Mouse (Mus musculus) midbrain, postnatal 0 days (tissue): Measurements from ENCODE around the gene Wbp1. TPM values are rescaled to one million over a fixed set of nuclear protein-coding genes. Genes with fewer than 3 reads are reported as not detected.
A peak's percentile ranks its signal among the peaks of the same experiment; 100 is the strongest.

ENCODE experiments used
- ATAC-seq: fragments of 200-750 bp; cut with Nextera tagmentation; 2 replicates; pipeline ENCODE4 v1.8.0; 2017; ENCODE audit warnings: moderate number of reproducible peaks, mild to moderate bottlenecking, moderate TSS enrichment, moderate library complexity; ENCODE audit not compliant: low FRiP score
- DNase-seq: peaks from one replicate; pipeline ENCODE4 v3.0.0-alpha.2; 2015; ENCODE audit warnings: low spot score
- H3K27ac ChIP-seq: fragments of 300-500 bp; sonication (generic); 2 replicates; pipeline ENCODE4 v1.5.1; 2014; ENCODE audit warnings: low read depth, mild to moderate bottlenecking, low read length, mixed read lengths
- H3K27me3 ChIP-seq: fragments of 300-500 bp; sonication (generic); 2 replicates; pipeline ENCODE4 v1.6.1; 2014; ENCODE audit warnings: low read length, control low read depth, mixed read lengths; ENCODE audit not compliant: insufficient read depth
- H3K36me3 ChIP-seq: fragments of 300-500 bp; sonication (generic); 2 replicates; pipeline ENCODE4 v1.6.1; 2014; ENCODE audit warnings: low read length, control low read depth, mixed read lengths; ENCODE audit not compliant: insufficient read depth
- H3K4me1 ChIP-seq: fragments of 300-500 bp; sonication (generic); 2 replicates; pipeline ENCODE4 v1.6.1; 2014; ENCODE audit warnings: mild to moderate bottlenecking, control low read depth, antibody characterized with exemption, low read length, mixed read lengths; ENCODE audit not compliant: insufficient read depth
- H3K4me2 ChIP-seq: fragments of 300-500 bp; sonication (generic); 2 replicates; pipeline ENCODE4 v1.6.1; 2014; ENCODE audit warnings: low read depth, mild to moderate bottlenecking, low read length, mixed read lengths; ENCODE audit not compliant: poor library complexity, severe bottlenecking
- H3K4me3 ChIP-seq: fragments of 300-500 bp; sonication (generic); 2 replicates; pipeline ENCODE4 v1.5.1; 2014; ENCODE audit warnings: low read depth, mild to moderate bottlenecking, low read length, moderate library complexity
- H3K9ac ChIP-seq: fragments of 300-500 bp; sonication (generic); replicated peaks from 2 replicates; pipeline ENCODE4 v1.6.1; 2014; ENCODE audit warnings: mild to moderate bottlenecking, low read length, moderate library complexity, mixed read lengths; ENCODE audit not compliant: poor library complexity, severe bottlenecking
- H3K9me3 ChIP-seq: fragments of 300-500 bp; sonication (generic); 2 replicates; pipeline ENCODE4 v1.6.1; 2016; ENCODE audit warnings: low read length, control low read depth
- CTCF ChIP-seq: IDR thresholded peaks from 2 replicates; pipeline ENCODE4 v1.5.1; 2016; ENCODE audit warnings: antibody characterized with exemption, mild to moderate bottlenecking
- WGBS: fragments of 180-500 bp; shearing (Covaris S2); extraction: QIAGEN DNeasy Blood & Tissue Kit; methylation state at CpG from one replicate; pipeline ENCODE4 v1.1.7; 2014; 5-methylcytosine and 5-hydroxymethylcytosine counted together
- polyA plus RNA-seq: library from polyadenylated mRNA; unstranded; fragments of >200 nt; fragmentation: Nextera tagmentation; extraction: Ambion mirVana; gene quantifications from 2 replicates; pipeline ENCODE4 v1.2.1, GENCODE M21; 2015
- total RNA-seq: library from RNA; depleted of rRNA; stranded (reverse); fragments of >200 nt; gene quantifications from 2 replicates; pipeline ENCODE4 v1.2.3, GENCODE M21; 2014

Gene Wbp1
- total and polyA plus RNA-seq, 2 experiments from 2014 or later: 85.3 to 199 TPM

- Histone ChIP-seq H3K9ac (no peak overlapping the region), H3K4me1 (peaks cover 9% of the 10 kb centered on the region; the same call in 1 of the 2 replicates), H3K4me3 (no peak overlapping the region), H3K36me3 (peaks cover 8% of the 10 kb centered on the region), H3K4me2 (no peak overlapping the region), H3K9me3 (no peaks in the 10 kb centered on the region), H3K27me3 (no peaks in the 10 kb centered on the region), H3K27ac (no peak overlapping the region)
- TF ChIP-seq CTCF: no peak
- DNase-seq (no peak), ATAC-seq (no peak)
- 75% methylated on average over 5 of the region's 5 CpGs for WGBS
These were observed 1.6 kb upstream of the Wbp1 start for GRCm38 (mm10) chr6:83122961-83123360.

- H3K4me1 ChIP-seq: peaks cover 9% of the 10 kb centered on the region; the same call in 1 of the 2 replicates
- DNase-seq (no peak), ATAC-seq (peak; percentile 4; the same call in 1 of the 2 replicates)
- H3K27ac ChIP-seq: peak overlapping the region; percentile 94
- H3K9ac ChIP-seq: peak overlapping the region; percentile 80
- TF ChIP-seq CTCF: no peak
- H3K4me2 ChIP-seq: peak overlapping the region; percentile 95
- no peaks in the 10 kb centered on the region for H3K27me3 ChIP-seq
- peaks cover 17% of the 10 kb centered on the region for H3K36me3 ChIP-seq
- 2% methylated on average over 45 of the region's 52 CpGs for WGBS
- H3K9me3 ChIP-seq: no peaks in the 10 kb centered on the region
- H3K4me3 ChIP-seq: peak overlapping the region; percentile 68
These were observed 728 bp upstream of the Wbp1 start for GRCm38 (mm10) chr6:83121863-83122710.

- ATAC-seq (no peak), DNase-seq (no peak)
- Histone ChIP-seq H3K9me3 (no peaks in the 10 kb centered on the region), H3K36me3 (peaks cover 19% of the 10 kb centered on the region), H3K27me3 (no peaks in the 10 kb centered on the region), H3K4me1 (peaks cover 9% of the 10 kb centered on the region; the same call in 1 of the 2 replicates), H3K4me3 (no peak overlapping the region), H3K4me2 (peak overlapping the region; percentile 95), H3K27ac (no peak overlapping the region), H3K9ac (no peak overlapping the region)
- TF ChIP-seq CTCF: no peak
- 48% methylated on average over 7 of the region's 7 CpGs for WGBS
These were observed 1.7 kb downstream of the Wbp1 start for GRCm38 (mm10) chr6:83119734-83120051.

DNA sequence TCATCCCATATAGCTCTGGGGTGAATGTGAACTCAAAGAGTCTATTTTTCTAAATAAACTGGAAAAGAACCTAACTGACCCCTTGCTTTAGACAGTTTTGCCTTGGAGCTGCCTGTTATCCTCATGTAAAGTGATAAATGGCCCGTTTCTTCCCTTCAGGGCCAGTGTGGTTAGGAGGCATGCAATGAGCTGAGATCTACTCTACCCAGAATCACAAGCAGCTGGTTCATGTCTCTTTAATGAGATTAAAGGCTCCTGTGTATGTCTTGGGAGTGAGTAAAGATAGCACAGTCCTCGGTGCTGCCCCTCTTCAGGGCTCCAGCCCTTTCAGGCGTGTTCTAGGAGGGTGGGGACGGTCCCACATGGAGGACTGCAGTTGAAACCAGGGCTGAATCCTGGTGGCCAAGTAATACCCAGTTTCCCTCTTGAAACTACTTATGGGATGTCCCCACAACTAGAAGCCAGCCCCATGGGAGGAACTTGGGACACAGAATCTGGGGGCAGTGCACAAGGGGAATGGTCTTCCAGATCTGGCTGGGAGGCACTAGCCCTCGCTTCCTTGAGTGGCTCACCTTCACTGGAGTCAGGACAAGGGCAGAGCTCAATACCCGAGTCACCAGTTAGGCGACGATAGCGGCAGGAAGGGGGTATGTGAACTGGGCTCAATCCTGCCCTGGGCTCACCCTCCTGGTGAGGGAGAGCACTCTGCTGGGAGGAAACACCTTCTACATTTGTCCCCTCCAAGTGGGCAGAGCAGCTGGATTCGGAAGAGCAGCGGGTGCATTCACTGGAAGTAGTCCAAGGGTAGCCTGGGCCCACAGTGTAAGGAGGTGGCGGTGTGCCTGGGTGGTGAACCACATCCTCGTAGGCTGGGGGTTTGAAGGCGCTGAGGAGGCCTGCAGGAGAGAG is 2.3 kb downstream of the Wbp1 start:
- Histone ChIP-seq H3K36me3 (peaks cover 19% of the 10 kb centered on the region), H3K9me3 (no peaks in the 10 kb centered on the region), H3K4me3 (no peak overlapping the region), H3K27ac (no peak overlapping the region), H3K9ac (no peak overlapping the region), H3K27me3 (no peaks in the 10 kb centered on the region), H3K4me1 (peaks cover 9% of the 10 kb centered on the region; the same call in 1 of the 2 replicates), H3K4me2 (peak overlapping the region; percentile 95; the same call in 1 of the 2 replicates)
- WGBS: 83% methylated on average over 14 of the region's 14 CpGs
- no peak for ATAC-seq
- no peak for DNase-seq
- no peak for TF ChIP-seq CTCF

DNA sequence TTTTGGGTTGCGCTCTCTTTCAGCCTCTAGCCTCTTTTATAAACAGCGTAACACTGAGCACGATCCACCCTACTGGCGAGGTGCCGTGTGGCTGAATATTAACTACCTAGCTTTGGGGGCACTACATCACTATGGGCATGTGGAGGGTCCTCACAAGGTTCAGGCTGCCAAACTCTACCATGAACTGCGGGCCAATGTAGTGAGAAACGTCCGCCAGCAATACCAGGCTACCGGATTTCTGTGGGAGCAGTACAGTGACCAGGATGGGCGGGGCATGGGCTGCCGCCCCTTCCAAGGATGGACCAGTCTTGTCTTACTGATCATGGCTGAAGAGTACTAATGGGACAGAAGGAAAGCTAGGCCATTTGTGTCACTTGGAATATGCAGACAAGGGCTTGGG is 3.0 kb downstream of the Wbp1 start:
- no peak; the same call in 1 of the 2 replicates for TF ChIP-seq CTCF
- no peak for ATAC-seq
- no peak overlapping the region for H3K9ac ChIP-seq
- H3K27ac ChIP-seq: no peak overlapping the region
- no peak overlapping the region for H3K4me3 ChIP-seq
- H3K27me3 ChIP-seq: no peaks in the 10 kb centered on the region
- H3K4me2 ChIP-seq: no peak overlapping the region
- peaks cover 19% of the 10 kb centered on the region for H3K36me3 ChIP-seq
- peaks cover 9% of the 10 kb centered on the region; the same call in 1 of the 2 replicates for H3K4me1 ChIP-seq
- WGBS: 83% methylated on average over 11 of the region's 11 CpGs
- DNase-seq: no peak
- H3K9me3 ChIP-seq: no peaks in the 10 kb centered on the region
